Mouse (Mus musculus): Measurements from ENCODE around the gene Atp23.

DNA sequence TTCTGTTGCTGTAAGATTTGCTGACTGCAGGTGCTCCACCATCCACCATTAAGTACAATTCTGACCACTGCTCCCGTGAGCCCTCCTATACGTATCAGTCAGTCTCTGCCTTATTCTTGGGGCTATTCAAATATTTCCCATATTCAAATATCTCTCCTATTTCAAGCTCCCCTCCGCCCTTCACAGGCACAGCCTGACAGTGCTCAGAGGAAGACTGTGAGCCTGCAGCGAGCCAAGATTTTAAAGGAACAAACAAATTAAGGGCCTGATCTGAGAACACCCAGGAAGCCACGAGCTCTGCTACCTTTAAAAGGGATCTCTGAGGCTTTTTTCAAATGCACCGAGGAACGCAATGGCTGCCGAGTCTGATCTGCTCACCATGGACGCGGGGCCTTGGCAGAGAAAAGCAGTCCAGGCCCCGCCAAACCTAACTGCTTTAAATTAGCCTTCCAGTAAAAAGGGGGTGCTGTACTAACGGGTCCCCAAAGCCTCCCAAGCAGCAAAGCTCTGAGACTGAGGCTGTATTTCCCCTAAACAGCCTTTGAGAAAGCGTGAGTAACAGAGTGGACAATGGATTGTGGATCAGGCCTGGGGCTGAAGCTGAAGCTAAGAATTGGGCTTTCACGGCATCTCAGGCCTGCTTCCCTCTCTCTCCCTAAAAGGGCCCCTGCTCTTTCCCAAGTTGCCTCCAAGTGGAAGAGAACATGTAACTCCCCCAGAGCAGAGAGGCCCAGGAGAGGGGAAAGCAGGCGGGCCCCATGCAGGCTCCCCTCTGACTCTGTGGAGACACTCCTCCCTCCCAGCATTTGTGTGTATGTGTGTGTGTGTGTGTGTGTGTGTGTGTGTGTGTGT lies 29.3 kb upstream of the Atp23 start:
- TF ChIP-seq CTCF (conservative IDR thresholded peaks at IDR 0.05; ENCODE audit: low read length) (no peak), POU5F1 (IDR thresholded peaks at IDR 0.05; ENCODE audit: borderline replicate concordance, low read length) (no peak)
